Mouse (Mus musculus): ENCODE measurements around the gene Rnf220. TPM values are rescaled to one million over a fixed set of nuclear protein-coding genes. Genes with fewer than 3 reads are reported as not detected.

Gene Rnf220
- total and polyA plus RNA-seq, 3 experiments: 64.4 to 117 (median 86.8) TPM

DNA sequence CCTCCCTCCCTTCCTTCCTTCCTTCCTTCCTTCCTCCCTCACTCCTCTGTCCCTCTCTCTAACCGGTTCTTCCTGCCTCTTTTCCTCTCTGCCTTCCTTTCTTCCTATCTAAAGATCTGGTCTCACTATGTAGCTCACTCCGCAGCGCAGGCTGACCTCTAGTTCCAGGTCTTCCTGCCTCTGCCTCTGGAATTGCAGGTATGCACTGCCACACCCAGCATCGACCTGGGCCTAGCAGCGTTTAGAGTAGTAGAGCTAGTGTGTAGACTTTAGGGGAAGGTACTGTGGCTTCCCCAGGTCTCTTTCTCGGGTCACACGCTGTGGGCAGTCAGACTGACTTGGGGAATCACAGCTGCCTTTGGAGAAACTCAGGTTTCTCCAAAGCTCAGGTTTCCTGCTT, 191.4 kb downstream of the Rnf220 start:
- no peak overlapping the region for H3K4me2 ChIP-seq (ENCODE audit: insufficient read depth, low read depth, poor library complexity, severe bottlenecking)
- dilution Hi-C loops (cut with MboI; ENCODE audit: extremely low pct_ligation_motif_present, extremely low pct_unique_long_range_greater_than_20kb, low sequenced_read_pairs): no loop called here
- peaks cover 2% of the 10 kb centered on the region for H3K9me3 ChIP-seq (replicated peaks; ENCODE audit: low read length)
- peaks cover 1% of the 10 kb centered on the region for H3K27me3 ChIP-seq (replicated peaks)
- no peak for TF ChIP-seq MYC (IDR thresholded peaks at IDR 0.05; ENCODE audit: low read depth, low read length)
- no peak overlapping the region for H3K27ac ChIP-seq (ENCODE audit: insufficient read depth, low read depth)
- DNase-seq (ENCODE audit: extremely low read depth): no peak
- H3K9ac ChIP-seq (ENCODE audit: insufficient read depth, low read depth): no peak overlapping the region
- H3K79me2 ChIP-seq (replicated peaks; ENCODE audit: control insufficient read depth, extremely low read depth, insufficient read depth, poor library complexity, severe bottlenecking): no peaks in the 10 kb centered on the region
- in situ Hi-C loops (cut with MboI; ENCODE audit: low pct_ligation_motif_present, low pct_unique_long_range_greater_than_20kb, low sequenced_read_pairs): no loop called here
- H3K36me3 ChIP-seq (replicated peaks in 1 of 2; ENCODE audit: control insufficient read depth in 1 of 2, insufficient read depth in 1 of 2, low read length in 1 of 2): no peaks in the 10 kb centered on the region
- H3K4me1 ChIP-seq (ENCODE audit: control insufficient read depth in 1 of 2, insufficient read depth in 2 of 2): peaks cover 22 to 41% of the 10 kb centered on the region in 2 experiments
- H3K4me3 ChIP-seq (replicated peaks in 1 of 3; ENCODE audit: low read depth in 2 of 3, low read length in 2 of 3, poor library complexity in 1 of 3): no peak overlapping the region

- DNase-seq (ENCODE audit: extremely low read depth): no peak
- H3K9ac ChIP-seq (ENCODE audit: insufficient read depth, low read depth): no peak overlapping the region
Observed at GRCm38 (mm10) chr4:117304239-117305025, 192.4 kb downstream of the Rnf220 start.

DNA sequence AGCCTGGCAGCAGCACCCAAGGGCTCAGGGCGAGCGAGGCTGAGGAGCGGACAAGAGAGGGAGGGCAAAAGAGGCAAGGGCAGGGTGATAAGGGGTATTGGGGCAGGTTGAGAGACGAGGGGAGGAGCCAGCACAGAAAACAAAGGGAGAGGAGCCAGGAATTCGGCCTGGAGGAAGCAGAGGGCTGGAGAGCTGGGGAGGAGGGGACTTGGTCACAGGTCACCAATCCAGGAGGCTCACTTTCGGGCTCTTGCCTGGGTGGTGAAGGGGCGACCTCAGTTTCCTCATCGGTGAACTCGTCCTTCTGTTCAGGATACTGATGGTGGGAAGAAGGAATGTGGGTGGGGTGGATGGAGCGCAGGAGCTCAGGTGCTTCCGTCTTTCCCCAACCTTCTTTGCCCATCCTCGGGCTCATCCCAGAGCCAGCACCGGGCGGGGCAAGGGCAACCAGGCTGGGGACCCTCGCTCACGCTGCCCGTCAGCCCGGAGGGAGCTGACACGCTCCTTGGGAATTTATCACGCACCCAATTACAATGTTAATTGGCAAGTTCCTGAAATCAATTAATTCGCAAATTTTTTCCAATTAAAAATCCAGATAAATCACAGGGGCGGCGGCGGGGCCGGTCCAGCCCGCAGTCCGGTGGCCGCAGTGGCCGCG, 193.1 kb downstream of the Rnf220 start:
- Histone ChIP-seq H3K9me3 (replicated peaks; ENCODE audit: low read length) (no peaks in the 10 kb centered on the region), H3K4me3 (replicated peaks in 1 of 3; ENCODE audit: low read depth in 2 of 3, low read length in 2 of 3, poor library complexity in 1 of 3) (no peak overlapping the region), H3K4me1 (ENCODE audit: control insufficient read depth in 1 of 2, insufficient read depth in 2 of 2) (peaks cover 22 to 52% of the 10 kb centered on the region in 2 experiments), H3K36me3 (replicated peaks in 1 of 2; ENCODE audit: control insufficient read depth in 1 of 2, insufficient read depth in 1 of 2, low read length in 1 of 2) (no peaks in the 10 kb centered on the region), H3K27ac (ENCODE audit: insufficient read depth, low read depth) (no peak overlapping the region), H3K79me2 (replicated peaks; ENCODE audit: control insufficient read depth, extremely low read depth, insufficient read depth, poor library complexity, severe bottlenecking) (no peaks in the 10 kb centered on the region), H3K27me3 (replicated peaks) (peaks cover 1% of the 10 kb centered on the region), H3K4me2 (ENCODE audit: insufficient read depth, low read depth, poor library complexity, severe bottlenecking) (no peak overlapping the region), H3K9ac (ENCODE audit: insufficient read depth, low read depth) (no peak overlapping the region)
- in situ Hi-C loops (cut with MboI; ENCODE audit: low pct_ligation_motif_present, low pct_unique_long_range_greater_than_20kb, low sequenced_read_pairs): no loop called here
- TF ChIP-seq POLR2A (IDR thresholded peaks at IDR 0.05; ENCODE audit: low read depth, low read length): no peak
- no peak for TF ChIP-seq MYC (IDR thresholded peaks at IDR 0.05; ENCODE audit: low read depth, low read length)
- TF ChIP-seq MAX (IDR thresholded peaks at IDR 0.05; ENCODE audit: low read length): no peak
- TF ChIP-seq EP300 (IDR thresholded peaks at IDR 0.05; ENCODE audit: low read length): no peak
- TF ChIP-seq POLR2AphosphoS2 (IDR thresholded peaks at IDR 0.05; ENCODE audit: low read depth, low read length): no peak
- no peak for TF ChIP-seq ZMIZ1 (IDR thresholded peaks at IDR 0.05; ENCODE audit: low read depth, low read length)
- no peak for TF ChIP-seq UBTF (IDR thresholded peaks at IDR 0.05; ENCODE audit: low read depth, low read length)
- no peak for TF ChIP-seq JUN (IDR thresholded peaks at IDR 0.05; ENCODE audit: insufficient read depth, low read depth, low read length)
- no peak for TF ChIP-seq MEF2A (IDR thresholded peaks at IDR 0.05; ENCODE audit: borderline replicate concordance, low read depth, low read length)
- TF ChIP-seq USF1 (IDR thresholded peaks at IDR 0.05; ENCODE audit: low read depth, low read length): no peak
- dilution Hi-C loops (cut with MboI; ENCODE audit: extremely low pct_ligation_motif_present, extremely low pct_unique_long_range_greater_than_20kb, low sequenced_read_pairs): no loop called here
- DNase-seq (ENCODE audit: extremely low read depth): no peak

More at GRCm38 (mm10) chr4:117304239-117305025, 192.4 kb downstream of the Rnf220 start:
- peaks cover 2% of the 10 kb centered on the region for H3K9me3 ChIP-seq (replicated peaks; ENCODE audit: low read length)
- H3K27ac ChIP-seq (ENCODE audit: insufficient read depth, low read depth): no peak overlapping the region
- peaks cover 22 to 45% of the 10 kb centered on the region in 2 experiments for H3K4me1 ChIP-seq (ENCODE audit: control insufficient read depth in 1 of 2, insufficient read depth in 2 of 2)
- no peaks in the 10 kb centered on the region for H3K79me2 ChIP-seq (replicated peaks; ENCODE audit: control insufficient read depth, extremely low read depth, insufficient read depth, poor library complexity, severe bottlenecking)
- peaks cover 1% of the 10 kb centered on the region for H3K27me3 ChIP-seq (replicated peaks)
- no peak overlapping the region for H3K4me2 ChIP-seq (ENCODE audit: insufficient read depth, low read depth, poor library complexity, severe bottlenecking)
- dilution Hi-C loops (cut with MboI; ENCODE audit: extremely low pct_ligation_motif_present, extremely low pct_unique_long_range_greater_than_20kb, low sequenced_read_pairs): no loop called here
- no peak overlapping the region for H3K4me3 ChIP-seq (replicated peaks in 1 of 3; ENCODE audit: low read depth in 2 of 3, low read length in 2 of 3, poor library complexity in 1 of 3)
- in situ Hi-C loops (cut with MboI; ENCODE audit: low pct_ligation_motif_present, low pct_unique_long_range_greater_than_20kb, low sequenced_read_pairs): no loop called here
- no peaks in the 10 kb centered on the region for H3K36me3 ChIP-seq (replicated peaks in 1 of 2; ENCODE audit: control insufficient read depth in 1 of 2, insufficient read depth in 1 of 2, low read length in 1 of 2)
- TF ChIP-seq CHD2 (IDR thresholded peaks at IDR 0.05; ENCODE audit: low read length) (peak; percentile 16; the same call in 1 of the 2 replicates), USF1 (IDR thresholded peaks at IDR 0.05; ENCODE audit: low read depth, low read length) (no peak)

Measured in CH12.LX (cell line).